Mouse (Mus musculus): ENCODE results near the gene Bscl2. TPM values are rescaled to one million over a fixed set of nuclear protein-coding genes. Genes with fewer than 3 reads are reported as not detected.
"Not testable (repeated sequence)": the region's sequence is repeated elsewhere in the genome, so short reads cannot be mapped to it uniquely, and the experiment has no call there.

Gene Bscl2
- polyA plus RNA-seq, 1 experiment from 2014 or later: 43.1 TPM

- no peaks in the 10 kb centered on the region for H3K9me3 ChIP-seq
- H3K27me3 ChIP-seq: no peaks in the 10 kb centered on the region
- ATAC-seq (ENCODE audit: insufficient number of reproducible peaks, insufficient read depth, low FRiP score, low TSS enrichment, low read depth): no peak
- peaks cover 99% of the 10 kb centered on the region for H3K36me3 ChIP-seq
- no peak overlapping the region for H3K4me2 ChIP-seq
- no peak overlapping the region for H3K4me3 ChIP-seq (replicated peaks)
- H3K9ac ChIP-seq (replicated peaks): no peak overlapping the region
- no peaks in the 10 kb centered on the region for H3K4me1 ChIP-seq (replicated peaks)
- 87% methylated on average over 11 of the region's 11 CpGs for WGBS
- H3K27ac ChIP-seq: no peak overlapping the region
Observed at GRCm38 (mm10) chr19:8831262-8831661, 6.0 kb upstream of the Bscl2 start.

GRCm38 (mm10) chr19:8832971-8833370 lies 4.3 kb upstream of the Bscl2 start:
- H3K9me3 ChIP-seq: no peaks in the 10 kb centered on the region
- H3K36me3 ChIP-seq: peaks cover 84% of the 10 kb centered on the region
- H3K27me3 ChIP-seq: no peaks in the 10 kb centered on the region
- no peak overlapping the region for H3K27ac ChIP-seq
- no peak overlapping the region for H3K9ac ChIP-seq (replicated peaks)
- H3K4me2 ChIP-seq: no peak overlapping the region
- WGBS: 93% methylated on average over 4 of the region's 4 CpGs
- peaks cover under 1% of the 10 kb centered on the region; the same call in 1 of the 2 replicates for H3K4me1 ChIP-seq (replicated peaks)
- no peak for ATAC-seq (ENCODE audit: insufficient number of reproducible peaks, insufficient read depth, low FRiP score, low TSS enrichment, low read depth)
- H3K4me3 ChIP-seq (replicated peaks): no peak overlapping the region

- H3K9ac ChIP-seq (replicated peaks); ATAC-seq (ENCODE audit: insufficient number of reproducible peaks, insufficient read depth, low FRiP score, low TSS enrichment, low read depth); H3K27me3 ChIP-seq; H3K4me3 ChIP-seq (replicated peaks); H3K4me2 ChIP-seq; H3K9me3 ChIP-seq: not testable (repeated sequence)
- H3K27ac ChIP-seq: 0 out of 2 replicates have a peak overlapping the region, but pooled peaks have one; percentile 98
- peaks cover 55% of the 10 kb centered on the region for H3K36me3 ChIP-seq
- peaks cover 32% of the 10 kb centered on the region for H3K4me1 ChIP-seq (replicated peaks)
- 97% methylated on average over 10 of the region's 10 CpGs for WGBS
Observed at GRCm38 (mm10) chr19:8836327-8836726, 940 bp upstream of the Bscl2 start.

- Histone ChIP-seq H3K27me3 (no peaks in the 10 kb centered on the region), H3K4me3 (replicated peaks) (peak overlapping the region; percentile 52), H3K4me2 (peak overlapping the region; percentile 68), H3K9ac (replicated peaks) (peak overlapping the region; percentile 76), H3K4me1 (replicated peaks) (peaks cover 32% of the 10 kb centered on the region), H3K9me3 (no peaks in the 10 kb centered on the region), H3K27ac (peak overlapping the region; percentile 98), H3K36me3 (peaks cover 49% of the 10 kb centered on the region)
- WGBS: 21% methylated on average over 15 of the region's 15 CpGs
- ATAC-seq (ENCODE audit: insufficient number of reproducible peaks, insufficient read depth, low FRiP score, low TSS enrichment, low read depth): no peak
Observed at GRCm38 (mm10) chr19:8838041-8838730, 919 bp downstream of the Bscl2 start.

GRCm38 (mm10) chr19:8839103-8839907 lies 2.0 kb downstream of the Bscl2 start, which contains the start of gene Gng3:
Gng3 (minus strand) TSS chr19:8839194.
- H3K9me3 ChIP-seq: no peaks in the 10 kb centered on the region
- H3K9ac ChIP-seq (replicated peaks): peak within 1 kb of the TSS; percentile 76
- H3K27ac ChIP-seq: peak within 1 kb of the TSS; percentile 98
- WGBS: 42% methylated on average over 11 of the region's 11 CpGs
- peak within 1 kb of the TSS; percentile 73 for H3K4me2 ChIP-seq
- peaks cover 38% of the 10 kb centered on the region for H3K36me3 ChIP-seq
- H3K27me3 ChIP-seq: no peaks in the 10 kb centered on the region
- ATAC-seq (ENCODE audit: insufficient number of reproducible peaks, insufficient read depth, low FRiP score, low TSS enrichment, low read depth): peak; percentile 41; the same call in 1 of the 2 replicates
- H3K4me1 ChIP-seq (replicated peaks): peaks cover 32% of the 10 kb centered on the region
- peak within 1 kb of the TSS; percentile 52 for H3K4me3 ChIP-seq (replicated peaks)

GRCm38 (mm10) chr19:8839908-8840791 lies 2.9 kb downstream of the Bscl2 start:
- Histone ChIP-seq H3K9me3 (no peaks in the 10 kb centered on the region), H3K4me2 (peak overlapping the region; percentile 73), H3K27ac (0 out of 2 replicates have a peak overlapping the region, but pooled peaks have one; percentile 20), H3K4me3 (replicated peaks) (peak overlapping the region; percentile 52), H3K27me3 (no peaks in the 10 kb centered on the region), H3K4me1 (replicated peaks) (peaks cover 32% of the 10 kb centered on the region), H3K9ac (replicated peaks) (peak overlapping the region; percentile 67), H3K36me3 (peaks cover 31% of the 10 kb centered on the region)
- no peak for ATAC-seq (ENCODE audit: insufficient number of reproducible peaks, insufficient read depth, low FRiP score, low TSS enrichment, low read depth)
- 24% methylated on average over 29 of the region's 29 CpGs for WGBS

GRCm38 (mm10) chr19:8841012-8841411 lies 3.7 kb downstream of the Bscl2 start:
- H3K27ac ChIP-seq: no peak overlapping the region
- H3K4me1 ChIP-seq (replicated peaks): peaks cover 32% of the 10 kb centered on the region
- H3K36me3 ChIP-seq: peaks cover 29% of the 10 kb centered on the region
- ATAC-seq (ENCODE audit: insufficient number of reproducible peaks, insufficient read depth, low FRiP score, low TSS enrichment, low read depth): no peak
- H3K9ac ChIP-seq (replicated peaks): peak overlapping the region; percentile 67; the same call in 1 of the 2 replicates
- WGBS: 86% methylated on average over 7 of the region's 7 CpGs
- H3K4me3 ChIP-seq (replicated peaks): peak overlapping the region; percentile 44
- no peaks in the 10 kb centered on the region for H3K9me3 ChIP-seq
- peak overlapping the region; percentile 73 for H3K4me2 ChIP-seq
- no peaks in the 10 kb centered on the region for H3K27me3 ChIP-seq

GRCm38 (mm10) chr19:8842961-8843360 lies 5.7 kb downstream of the Bscl2 start:
- H3K9ac ChIP-seq (replicated peaks): no peak overlapping the region
- H3K27ac ChIP-seq: no peak overlapping the region
- WGBS: 88% methylated on average over 6 of the region's 6 CpGs
- peaks cover 32% of the 10 kb centered on the region for H3K4me1 ChIP-seq (replicated peaks)
- no peak for ATAC-seq (ENCODE audit: insufficient number of reproducible peaks, insufficient read depth, low FRiP score, low TSS enrichment, low read depth)
- no peak overlapping the region for H3K4me2 ChIP-seq
- no peak overlapping the region for H3K4me3 ChIP-seq (replicated peaks)
- H3K9me3 ChIP-seq: no peaks in the 10 kb centered on the region
- H3K27me3 ChIP-seq: no peaks in the 10 kb centered on the region
- peaks cover 44% of the 10 kb centered on the region for H3K36me3 ChIP-seq

- Histone ChIP-seq H3K9ac (replicated peaks) (no peak overlapping the region), H3K27ac (0 out of 2 replicates have a peak overlapping the region, but pooled peaks have one; percentile 35), H3K4me1 (replicated peaks) (peaks cover 17% of the 10 kb centered on the region), H3K4me2 (no peak overlapping the region), H3K4me3 (replicated peaks) (no peak overlapping the region), H3K27me3 (no peaks in the 10 kb centered on the region), H3K9me3 (no peaks in the 10 kb centered on the region), H3K36me3 (peaks cover 53% of the 10 kb centered on the region)
- 67% methylated on average over 5 of the region's 5 CpGs for WGBS
- ATAC-seq (ENCODE audit: insufficient number of reproducible peaks, insufficient read depth, low FRiP score, low TSS enrichment, low read depth): no peak
Observed at GRCm38 (mm10) chr19:8844371-8845129, 7.3 kb downstream of the Bscl2 start.

- no peak overlapping the region for H3K27ac ChIP-seq
- H3K4me2 ChIP-seq: no peak overlapping the region
- H3K9ac ChIP-seq (replicated peaks): no peak overlapping the region
- peaks cover 36% of the 10 kb centered on the region for H3K36me3 ChIP-seq
- no peak for ATAC-seq (ENCODE audit: insufficient number of reproducible peaks, insufficient read depth, low FRiP score, low TSS enrichment, low read depth)
- no peaks in the 10 kb centered on the region for H3K27me3 ChIP-seq
- 79% methylated on average over 5 of the region's 5 CpGs for WGBS
- H3K9me3 ChIP-seq: no peaks in the 10 kb centered on the region
- H3K4me1 ChIP-seq (replicated peaks): peaks cover 14% of the 10 kb centered on the region
- H3K4me3 ChIP-seq (replicated peaks): no peak overlapping the region
Observed at GRCm38 (mm10) chr19:8848356-8848755, 11.1 kb downstream of the Bscl2 start.
